Mouse (Mus musculus): Measurements from ENCODE around the gene Shc4. TPM values are rescaled to one million over a fixed set of nuclear protein-coding genes. Genes with fewer than 3 reads are reported as not detected.

Gene Shc4
- polyA plus RNA-seq, 1 experiment from 2014 or later, result 3.1 TPM

DNA sequence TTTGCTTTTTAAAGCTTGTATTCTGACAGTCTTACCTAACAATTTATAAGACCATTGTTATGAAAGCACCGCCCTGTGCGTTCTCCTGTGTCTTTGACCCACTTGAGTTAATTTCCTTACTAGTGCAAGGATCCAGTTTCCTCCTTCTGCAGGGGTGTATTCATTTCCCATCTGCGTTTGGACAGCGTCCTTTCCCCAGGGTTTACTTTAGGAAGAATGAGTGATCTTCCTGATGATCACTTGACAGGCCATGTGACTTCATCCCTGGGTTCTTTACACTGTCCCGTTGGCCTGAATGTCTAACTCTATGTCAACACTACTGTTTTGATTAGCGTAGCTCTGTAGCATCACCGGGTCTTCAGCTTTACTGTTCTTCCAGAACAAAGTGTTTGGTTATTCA lies 86.6 kb downstream of the Shc4 start:
- no peak overlapping the region for H3K27ac ChIP-seq (ENCODE audit: low read depth, low read length)
- no peaks in the 10 kb centered on the region for H3K36me3 ChIP-seq (ENCODE audit: control insufficient read depth, insufficient read depth, low read length)
- no peak overlapping the region for H3K9ac ChIP-seq (replicated peaks; ENCODE audit: low read depth, low read length)
- H3K4me3 ChIP-seq (ENCODE audit: low read depth, low read length), result no peak overlapping the region
- no peak for ATAC-seq (ENCODE audit: low read depth)
- no peaks in the 10 kb centered on the region for H3K9me3 ChIP-seq (ENCODE audit: control insufficient read depth, low read length)
- no peaks in the 10 kb centered on the region for H3K4me1 ChIP-seq (ENCODE audit: control insufficient read depth, insufficient read depth, low read length)
- no peak overlapping the region for H3K4me2 ChIP-seq (ENCODE audit: low read depth, low read length)
- 78% methylated on average over 7 of the region's 7 CpGs for WGBS
- no peaks in the 10 kb centered on the region for H3K27me3 ChIP-seq (ENCODE audit: control insufficient read depth, insufficient read depth, low read length)

DNA sequence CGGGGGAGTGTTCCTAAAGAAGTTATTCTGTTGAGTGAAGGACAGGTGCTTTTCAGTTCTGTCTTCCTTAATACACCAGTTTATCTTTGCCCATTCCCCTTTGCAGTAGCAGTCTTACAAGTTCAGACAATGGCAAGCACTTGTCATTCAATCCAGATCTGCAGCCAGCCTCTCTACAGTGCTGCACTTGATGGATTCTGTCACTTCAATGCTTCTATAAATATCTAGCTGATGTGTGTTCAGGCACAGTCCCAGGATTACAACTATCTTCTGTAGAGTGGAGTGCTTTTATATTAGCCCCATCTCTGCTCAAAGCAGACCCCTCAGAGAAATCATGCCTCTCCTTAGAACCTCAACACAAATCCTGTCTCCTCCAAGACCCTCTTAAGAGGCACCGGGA lies 93.9 kb downstream of the Shc4 start:
- 94% methylated on average over 2 of the region's 2 CpGs for WGBS
- H3K9me3 ChIP-seq (ENCODE audit: control insufficient read depth, low read length), result no peaks in the 10 kb centered on the region
- ATAC-seq (ENCODE audit: low read depth), result no peak

DNA sequence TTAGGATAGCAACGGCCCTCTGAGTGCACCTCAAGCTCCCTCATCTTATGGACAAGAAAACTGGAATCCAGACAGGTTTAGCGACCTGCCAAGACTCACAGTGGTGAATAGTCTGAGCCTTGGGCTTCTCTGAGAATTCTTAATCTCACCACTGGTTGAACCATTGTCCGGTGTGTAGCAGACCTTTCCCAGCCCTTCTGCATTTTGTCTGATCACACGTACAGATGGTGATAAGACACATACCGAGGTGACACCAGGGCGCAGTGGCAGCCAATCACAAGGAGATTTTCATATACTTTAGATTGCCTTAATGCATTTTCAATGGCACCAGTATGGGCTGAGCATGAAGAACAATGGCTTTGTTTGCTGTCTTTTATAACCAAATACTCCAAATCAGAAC lies 95.5 kb downstream of the Shc4 start:
- no peak for ATAC-seq (ENCODE audit: low read depth)
- H3K4me3 ChIP-seq (ENCODE audit: low read depth, low read length), result no peak overlapping the region
- no peaks in the 10 kb centered on the region for H3K4me1 ChIP-seq (ENCODE audit: control insufficient read depth, insufficient read depth, low read length)
- H3K9me3 ChIP-seq (ENCODE audit: control insufficient read depth, low read length), result no peaks in the 10 kb centered on the region
- 88% methylated on average over 6 of the region's 6 CpGs for WGBS
- H3K36me3 ChIP-seq (ENCODE audit: control insufficient read depth, insufficient read depth, low read length), result no peaks in the 10 kb centered on the region
- no peak overlapping the region for H3K27ac ChIP-seq (ENCODE audit: low read depth, low read length)
- no peak overlapping the region for H3K9ac ChIP-seq (replicated peaks; ENCODE audit: low read depth, low read length)
- H3K27me3 ChIP-seq (ENCODE audit: control insufficient read depth, insufficient read depth, low read length), result no peaks in the 10 kb centered on the region
- H3K4me2 ChIP-seq (ENCODE audit: low read depth, low read length), result no peak overlapping the region

More for the DNA sequence above, 93.9 kb downstream of the Shc4 start:
- Histone ChIP-seq H3K4me2 (ENCODE audit: low read depth, low read length) (no peak overlapping the region), H3K27me3 (ENCODE audit: control insufficient read depth, insufficient read depth, low read length) (no peaks in the 10 kb centered on the region), H3K36me3 (ENCODE audit: control insufficient read depth, insufficient read depth, low read length) (no peaks in the 10 kb centered on the region), H3K4me3 (ENCODE audit: low read depth, low read length) (no peak overlapping the region), H3K27ac (ENCODE audit: low read depth, low read length) (no peak overlapping the region), H3K9ac (replicated peaks; ENCODE audit: low read depth, low read length) (no peak overlapping the region), H3K4me1 (ENCODE audit: control insufficient read depth, insufficient read depth, low read length) (no peaks in the 10 kb centered on the region)

DNA sequence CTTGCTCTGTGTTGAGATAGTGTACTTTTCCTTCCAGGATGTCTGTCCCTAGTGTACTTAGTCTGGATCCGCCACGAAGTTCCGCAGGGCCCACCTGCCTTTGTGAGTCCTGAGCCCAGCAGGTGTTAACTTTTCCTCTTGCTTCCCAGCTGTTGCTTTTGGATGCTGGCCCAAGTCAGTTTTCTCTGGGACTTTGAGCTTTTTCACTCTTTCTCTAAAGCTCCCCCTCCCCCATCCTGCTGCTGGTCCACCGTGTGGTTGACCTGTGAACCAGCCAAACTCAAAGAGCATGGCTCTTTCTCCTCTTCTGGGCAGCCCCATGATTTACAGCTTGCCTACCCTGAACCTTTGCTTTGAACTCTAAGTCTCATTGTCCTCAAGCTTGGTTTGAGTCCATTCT lies 97.4 kb downstream of the Shc4 start:
- ATAC-seq (ENCODE audit: low read depth), result no peak
- Histone ChIP-seq H3K4me2 (ENCODE audit: low read depth, low read length) (no peak overlapping the region), H3K9me3 (ENCODE audit: control insufficient read depth, low read length) (no peaks in the 10 kb centered on the region), H3K9ac (replicated peaks; ENCODE audit: low read depth, low read length) (no peak overlapping the region), H3K4me1 (ENCODE audit: control insufficient read depth, insufficient read depth, low read length) (no peaks in the 10 kb centered on the region), H3K4me3 (ENCODE audit: low read depth, low read length) (no peak overlapping the region), H3K36me3 (ENCODE audit: control insufficient read depth, insufficient read depth, low read length) (no peaks in the 10 kb centered on the region), H3K27ac (ENCODE audit: low read depth, low read length) (no peak overlapping the region), H3K27me3 (ENCODE audit: control insufficient read depth, insufficient read depth, low read length) (no peaks in the 10 kb centered on the region)
- 64% methylated on average over 4 of the region's 4 CpGs for WGBS

DNA sequence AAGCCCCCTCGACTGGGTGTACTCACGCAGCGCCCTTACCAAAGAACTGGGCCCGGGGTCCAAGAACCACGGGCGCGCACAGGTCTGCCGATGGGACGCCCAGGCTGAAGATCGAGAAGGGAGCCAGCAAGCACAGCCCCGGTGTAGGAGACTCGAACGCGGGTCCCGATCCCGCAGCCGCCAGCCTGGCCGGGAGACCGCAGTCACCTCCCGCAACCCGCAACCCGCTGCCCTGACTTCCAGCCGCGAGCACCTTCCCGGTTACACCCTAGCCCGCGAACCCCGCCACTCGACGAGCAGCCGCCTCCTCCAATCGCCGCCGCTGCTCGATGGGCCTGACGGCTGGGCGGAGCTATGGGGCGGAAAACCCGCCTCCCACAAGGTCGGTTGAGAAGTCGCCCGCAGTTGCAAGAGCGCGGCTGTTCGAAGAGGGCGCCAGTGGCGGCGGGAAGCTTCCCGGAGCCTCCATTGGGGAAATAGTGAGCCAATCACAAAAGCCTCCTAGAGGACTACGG lies 99.1 kb downstream of the Shc4 start, which contains the start of gene Cep152:
TSS of gene Cep152 (minus strand) at position 277 of the 515 bp plus-strand sequence.
- peak; percentile 99 for ATAC-seq (ENCODE audit: low read depth)
- Histone ChIP-seq H3K4me3 (ENCODE audit: low read depth, low read length) (peak within 1 kb of the TSS; percentile 69), H3K4me2 (ENCODE audit: low read depth, low read length) (peak within 1 kb of the TSS; percentile 52), H3K36me3 (ENCODE audit: control insufficient read depth, insufficient read depth, low read length) (no peaks in the 10 kb centered on the region), H3K9me3 (ENCODE audit: control insufficient read depth, low read length) (no peaks in the 10 kb centered on the region), H3K27ac (ENCODE audit: low read depth, low read length) (no peak within 1 kb of the TSS), H3K4me1 (ENCODE audit: control insufficient read depth, insufficient read depth, low read length) (no peaks in the 10 kb centered on the region), H3K9ac (replicated peaks; ENCODE audit: low read depth, low read length) (peak within 1 kb of the TSS; percentile 65), H3K27me3 (ENCODE audit: control insufficient read depth, insufficient read depth, low read length) (no peaks in the 10 kb centered on the region)
- WGBS, result under 1% methylated on average over 44 of the region's 50 CpGs

DNA sequence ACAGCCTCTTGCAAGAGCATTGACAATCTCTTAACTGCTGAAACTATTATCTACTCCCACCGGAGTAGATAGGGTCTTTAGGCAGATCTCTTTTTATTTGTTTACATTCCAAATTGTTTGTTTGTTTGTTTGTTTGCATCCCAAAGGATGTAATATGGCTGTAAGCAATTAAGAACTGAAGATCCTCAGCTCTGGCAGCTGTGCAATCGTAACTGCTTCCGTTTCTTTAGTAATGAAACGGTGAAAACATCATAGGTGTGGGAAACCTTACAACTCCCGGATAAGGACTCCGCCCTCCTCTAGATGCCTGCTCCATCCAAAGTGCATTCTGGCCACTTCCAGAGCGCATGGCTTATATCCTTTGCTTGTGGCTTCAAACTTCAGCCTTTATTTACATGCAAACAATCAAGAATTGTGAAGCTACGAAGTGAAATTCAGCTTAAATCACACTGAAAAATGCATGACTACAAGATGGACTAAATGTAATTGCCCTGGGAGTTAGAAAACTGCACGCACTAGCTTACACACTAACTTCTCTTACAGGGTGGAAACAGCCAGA lies 99.7 kb downstream of the Shc4 start:
- WGBS, result 12% methylated on average over 9 of the region's 9 CpGs
- peak overlapping the region; percentile 49 for H3K4me2 ChIP-seq (ENCODE audit: low read depth, low read length)
- no peak overlapping the region for H3K27ac ChIP-seq (ENCODE audit: low read depth, low read length)
- peak overlapping the region; percentile 69 for H3K4me3 ChIP-seq (ENCODE audit: low read depth, low read length)
- peak overlapping the region; percentile 65 for H3K9ac ChIP-seq (replicated peaks; ENCODE audit: low read depth, low read length)
- H3K36me3 ChIP-seq (ENCODE audit: control insufficient read depth, insufficient read depth, low read length), result no peaks in the 10 kb centered on the region
- no peak for ATAC-seq (ENCODE audit: low read depth)
- no peaks in the 10 kb centered on the region for H3K4me1 ChIP-seq (ENCODE audit: control insufficient read depth, insufficient read depth, low read length)
- no peaks in the 10 kb centered on the region for H3K9me3 ChIP-seq (ENCODE audit: control insufficient read depth, low read length)
- no peaks in the 10 kb centered on the region for H3K27me3 ChIP-seq (ENCODE audit: control insufficient read depth, insufficient read depth, low read length)

DNA sequence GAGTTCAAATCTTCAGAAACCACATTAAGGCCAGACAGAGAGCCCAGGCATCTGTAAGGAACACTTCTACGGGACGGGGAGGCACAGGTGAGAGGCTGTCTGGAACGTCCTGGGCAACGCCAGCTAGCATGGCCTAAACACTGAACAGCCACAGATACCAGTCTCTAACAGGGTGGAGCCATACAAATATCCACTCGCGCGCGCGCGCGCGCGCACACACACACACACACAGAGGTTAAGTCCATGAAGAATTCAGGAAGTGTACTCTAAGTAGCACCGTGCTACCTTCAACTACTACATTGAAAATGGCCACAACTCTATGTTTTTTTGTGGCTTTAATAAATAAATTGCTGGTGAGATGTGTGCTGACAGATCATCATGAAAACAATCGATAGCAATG lies 100.7 kb downstream of the Shc4 start:
- WGBS, result 96% methylated on average over 15 of the region's 15 CpGs
- Histone ChIP-seq H3K27ac (ENCODE audit: low read depth, low read length) (no peak overlapping the region), H3K4me2 (ENCODE audit: low read depth, low read length) (no peak overlapping the region), H3K27me3 (ENCODE audit: control insufficient read depth, insufficient read depth, low read length) (no peaks in the 10 kb centered on the region), H3K9ac (replicated peaks; ENCODE audit: low read depth, low read length) (no peak overlapping the region), H3K9me3 (ENCODE audit: control insufficient read depth, low read length) (no peaks in the 10 kb centered on the region), H3K4me1 (ENCODE audit: control insufficient read depth, insufficient read depth, low read length) (no peaks in the 10 kb centered on the region), H3K4me3 (ENCODE audit: low read depth, low read length) (no peak overlapping the region), H3K36me3 (ENCODE audit: control insufficient read depth, insufficient read depth, low read length) (no peaks in the 10 kb centered on the region)
- ATAC-seq (ENCODE audit: low read depth), result no peak

DNA sequence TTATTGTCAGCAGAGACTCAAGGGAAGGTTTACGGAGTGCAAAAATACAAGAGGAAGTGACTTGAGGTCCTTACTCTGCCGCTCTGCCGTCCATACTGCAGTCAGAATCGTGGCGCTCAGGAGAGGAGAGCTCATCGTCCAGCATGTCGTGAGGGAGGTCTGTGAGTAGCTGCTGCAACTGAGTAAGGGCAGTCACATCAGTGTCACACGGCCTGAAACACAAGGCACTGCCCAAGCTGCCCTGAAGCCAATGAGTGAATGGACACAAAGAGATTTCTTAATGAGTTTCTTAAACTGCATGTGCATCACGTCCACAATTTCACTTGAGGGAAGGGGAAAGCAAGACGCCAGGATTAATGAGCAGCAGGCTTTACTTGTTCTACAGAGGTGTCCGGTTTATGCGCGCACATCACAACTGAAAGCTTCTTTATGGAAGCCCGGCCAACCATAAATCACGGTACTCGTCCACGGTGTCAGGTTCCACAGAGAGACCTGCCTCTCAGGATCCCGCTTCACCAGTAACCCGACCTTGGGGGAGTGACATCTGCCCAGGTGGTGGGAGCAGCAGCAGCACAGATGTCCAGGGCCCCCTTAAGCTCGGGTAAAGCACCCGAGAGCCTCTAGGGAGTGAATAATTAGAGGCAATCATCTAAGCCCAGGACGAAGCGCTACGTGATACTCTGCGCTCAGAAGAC lies 103.6 kb downstream of the Shc4 start:
- no peak overlapping the region for H3K4me2 ChIP-seq (ENCODE audit: low read depth, low read length)
- H3K4me1 ChIP-seq (ENCODE audit: control insufficient read depth, insufficient read depth, low read length), result no peaks in the 10 kb centered on the region
- no peak overlapping the region for H3K27ac ChIP-seq (ENCODE audit: low read depth, low read length)
- no peaks in the 10 kb centered on the region for H3K36me3 ChIP-seq (ENCODE audit: control insufficient read depth, insufficient read depth, low read length)
- no peak for ATAC-seq (ENCODE audit: low read depth)
- H3K4me3 ChIP-seq (ENCODE audit: low read depth, low read length), result no peak overlapping the region
- WGBS, result 45% methylated on average over 25 of the region's 25 CpGs
- H3K27me3 ChIP-seq (ENCODE audit: control insufficient read depth, insufficient read depth, low read length), result no peaks in the 10 kb centered on the region
- no peaks in the 10 kb centered on the region for H3K9me3 ChIP-seq (ENCODE audit: control insufficient read depth, low read length)
- no peak overlapping the region for H3K9ac ChIP-seq (replicated peaks; ENCODE audit: low read depth, low read length)

DNA sequence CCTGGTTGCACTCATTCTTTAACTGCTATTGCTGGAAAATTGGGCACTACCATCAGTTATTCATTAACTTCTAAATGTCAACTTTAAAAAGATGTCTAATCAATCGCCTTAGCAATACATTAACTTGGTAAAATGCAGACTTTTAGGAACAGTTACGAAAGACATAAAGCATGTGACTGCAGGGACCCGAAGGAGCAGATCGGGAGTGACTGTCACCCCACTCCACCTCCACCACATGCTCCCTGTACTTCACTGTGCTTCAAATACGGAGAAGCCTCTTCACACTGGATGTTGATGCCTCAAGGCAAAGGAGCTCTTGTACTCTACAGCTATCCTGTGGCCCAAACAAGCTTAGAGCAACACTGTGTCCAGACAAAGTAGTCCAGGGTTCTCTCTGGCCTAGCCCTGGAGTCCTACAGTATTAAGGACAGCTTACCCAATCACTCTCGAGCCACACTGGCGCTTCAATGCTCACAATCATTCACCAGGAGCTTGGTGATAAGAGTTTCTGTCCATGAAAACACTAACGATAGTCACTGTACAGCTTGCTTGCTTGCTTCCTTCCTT lies 108.0 kb downstream of the Shc4 start:
- no peak overlapping the region for H3K4me3 ChIP-seq (ENCODE audit: low read depth, low read length)
- no peaks in the 10 kb centered on the region for H3K9me3 ChIP-seq (ENCODE audit: control insufficient read depth, low read length)
- ATAC-seq (ENCODE audit: low read depth), result no peak
- no peaks in the 10 kb centered on the region for H3K4me1 ChIP-seq (ENCODE audit: control insufficient read depth, insufficient read depth, low read length)
- H3K4me2 ChIP-seq (ENCODE audit: low read depth, low read length), result no peak overlapping the region
- no peaks in the 10 kb centered on the region for H3K27me3 ChIP-seq (ENCODE audit: control insufficient read depth, insufficient read depth, low read length)
- H3K9ac ChIP-seq (replicated peaks; ENCODE audit: low read depth, low read length), result no peak overlapping the region
- H3K27ac ChIP-seq (ENCODE audit: low read depth, low read length), result no peak overlapping the region
- WGBS, result 86% methylated on average over 8 of the region's 8 CpGs
- peaks cover 8% of the 10 kb centered on the region; the same call in 1 of the 2 replicates for H3K36me3 ChIP-seq (ENCODE audit: control insufficient read depth, insufficient read depth, low read length)
